Mouse (Mus musculus) midbrain, embryonic 16.5 days (tissue): ENCODE data around the gene Rab37. TPM values are rescaled to one million over a fixed set of nuclear protein-coding genes. Genes with fewer than 3 reads are reported as not detected.

ENCODE experiments used
- ATAC-seq: fragments of 200-750 bp; cut with Nextera tagmentation; 2 replicates; pipeline ENCODE4 v1.8.0; 2017; ENCODE audit warnings: moderate TSS enrichment
- H3K27ac ChIP-seq: fragments of 300-500 bp; sonication (generic); 2 replicates; pipeline ENCODE4 v1.5.1; 2014; ENCODE audit warnings: mild to moderate bottlenecking, low read length, mixed read lengths
- H3K27me3 ChIP-seq: fragments of 300-500 bp; sonication (generic); 2 replicates; pipeline ENCODE4 v1.6.1; 2014; ENCODE audit warnings: low read depth, low read length, mixed read lengths; ENCODE audit not compliant: control insufficient read depth, insufficient read depth
- H3K36me3 ChIP-seq: fragments of 300-500 bp; sonication (generic); 2 replicates; pipeline ENCODE4 v1.6.1; 2014; ENCODE audit warnings: mild to moderate bottlenecking, low read length, moderate library complexity, mixed read lengths; ENCODE audit not compliant: control insufficient read depth, insufficient read depth
- H3K4me1 ChIP-seq: fragments of 300-500 bp; sonication (generic); 2 replicates; pipeline ENCODE4 v1.6.1; 2014; ENCODE audit warnings: mild to moderate bottlenecking, low read length, mixed read lengths; ENCODE audit not compliant: control insufficient read depth, insufficient read depth
- H3K4me2 ChIP-seq: fragments of 300-500 bp; sonication (generic); 2 replicates; pipeline ENCODE4 v1.6.1; 2014; ENCODE audit warnings: mild to moderate bottlenecking, low read length, mixed read lengths
- H3K4me3 ChIP-seq: fragments of 300-500 bp; sonication (generic); 2 replicates; pipeline ENCODE4 v1.5.1; 2014; ENCODE audit warnings: low read depth, mild to moderate bottlenecking, low read length, moderate library complexity, mixed read lengths
- H3K9ac ChIP-seq: fragments of 300-500 bp; sonication (generic); 2 replicates; pipeline ENCODE4 v1.6.1; 2014; ENCODE audit warnings: low read depth, low read length, mixed read lengths
- H3K9me3 ChIP-seq: fragments of 300-500 bp; sonication (generic); replicated peaks from 2 replicates; pipeline ENCODE4 v1.6.1; 2014; ENCODE audit warnings: mild to moderate bottlenecking, low read length, mixed read lengths; ENCODE audit not compliant: control insufficient read depth, poor library complexity, severe bottlenecking
- WGBS: fragments of 180-500 bp; shearing (Covaris S2); extraction: QIAGEN DNeasy Blood & Tissue Kit; methylation state at CpG from one replicate; pipeline ENCODE4 v1.1.7; 2014; 5-methylcytosine and 5-hydroxymethylcytosine counted together
- polyA plus RNA-seq: library from polyadenylated mRNA; unstranded; fragments of >200 nt; fragmentation: Nextera tagmentation; extraction: Ambion mirVana; gene quantifications from 2 replicates; pipeline ENCODE4 v1.2.1, GENCODE M21; 2015

Gene Rab37
- polyA plus RNA-seq, 1 experiment from 2014 or later = 1.0 TPM

GRCm38 (mm10) chr11:115164341-115164975 lies 73.2 kb downstream of the Rab37 start:
- no peak for ATAC-seq
- 2% methylated on average over 14 of the region's 14 CpGs for WGBS
- peak overlapping the region; percentile 49 for H3K4me3 ChIP-seq
- H3K36me3 ChIP-seq = no peaks in the 10 kb centered on the region
- peak overlapping the region; percentile 64 for H3K4me2 ChIP-seq
- peaks cover 42% of the 10 kb centered on the region for H3K27me3 ChIP-seq
- peaks cover 19% of the 10 kb centered on the region for H3K4me1 ChIP-seq
- no peak overlapping the region for H3K27ac ChIP-seq
- peak overlapping the region; percentile 46 for H3K9ac ChIP-seq
- H3K9me3 ChIP-seq = no peaks in the 10 kb centered on the region

DNA sequence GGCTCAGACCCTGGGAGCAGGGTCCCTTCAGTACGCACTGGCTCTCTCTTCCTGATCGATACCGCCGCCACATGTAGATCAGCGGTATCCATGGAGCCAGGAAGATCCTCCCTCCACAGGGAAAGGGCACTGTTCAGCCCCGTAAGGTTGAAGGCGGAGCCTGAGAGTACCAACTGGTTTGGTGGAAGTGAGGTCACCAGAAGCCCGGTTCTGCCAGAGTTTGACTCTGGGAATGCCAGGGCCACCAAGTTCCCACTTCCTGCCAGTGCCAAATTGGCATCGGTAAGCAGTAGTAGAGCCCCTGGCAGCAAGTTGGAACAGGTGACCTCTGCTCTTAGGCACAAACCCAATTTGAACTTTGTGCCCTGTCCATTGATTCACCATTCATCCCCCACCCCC lies 73.7 kb downstream of the Rab37 start:
- no peak for ATAC-seq
- Histone ChIP-seq H3K9ac (peak overlapping the region; percentile 46), H3K36me3 (no peaks in the 10 kb centered on the region), H3K4me1 (peaks cover 19% of the 10 kb centered on the region), H3K27ac (no peak overlapping the region), H3K27me3 (peaks cover 42% of the 10 kb centered on the region), H3K4me3 (peak overlapping the region; percentile 49), H3K4me2 (peak overlapping the region; percentile 64), H3K9me3 (no peaks in the 10 kb centered on the region)
- 1% methylated on average over 9 of the region's 9 CpGs for WGBS

- H3K9ac ChIP-seq = no peak overlapping the region
- no peaks in the 10 kb centered on the region for H3K9me3 ChIP-seq
- no peaks in the 10 kb centered on the region for H3K36me3 ChIP-seq
- H3K27me3 ChIP-seq = peaks cover 38% of the 10 kb centered on the region
- no peak overlapping the region; the same call in 1 of the 2 replicates for H3K4me2 ChIP-seq
- peaks cover 19% of the 10 kb centered on the region for H3K4me1 ChIP-seq
- H3K4me3 ChIP-seq = no peak overlapping the region
- ATAC-seq = no peak
- no peak overlapping the region for H3K27ac ChIP-seq
- 88% methylated on average over 3 of the region's 3 CpGs for WGBS
These were observed 75.5 kb downstream of the Rab37 start for GRCm38 (mm10) chr11:115166776-115167175.

GRCm38 (mm10) chr11:115167631-115168249 lies 76.5 kb downstream of the Rab37 start:
- no peaks in the 10 kb centered on the region for H3K36me3 ChIP-seq

GRCm38 (mm10) chr11:115169430-115169829 lies 78.2 kb downstream of the Rab37 start:
- WGBS = 87% methylated on average over 4 of the region's 4 CpGs
- Histone ChIP-seq H3K27me3 (peaks cover 19% of the 10 kb centered on the region; the same call in 1 of the 2 replicates), H3K9ac (no peak overlapping the region), H3K4me1 (peaks cover 10% of the 10 kb centered on the region), H3K4me2 (no peak overlapping the region), H3K36me3 (no peaks in the 10 kb centered on the region), H3K9me3 (no peaks in the 10 kb centered on the region), H3K4me3 (no peak overlapping the region), H3K27ac (no peak overlapping the region)
- ATAC-seq = no peak

More at GRCm38 (mm10) chr11:115167631-115168249, 76.5 kb downstream of the Rab37 start:
- Histone ChIP-seq H3K4me2 (no peak overlapping the region), H3K9ac (no peak overlapping the region), H3K4me1 (peaks cover 17% of the 10 kb centered on the region), H3K27me3 (peaks cover 28% of the 10 kb centered on the region), H3K27ac (no peak overlapping the region), H3K9me3 (no peaks in the 10 kb centered on the region), H3K4me3 (no peak overlapping the region)
- WGBS = 82% methylated on average over 8 of the region's 8 CpGs
- ATAC-seq = no peak

DNA sequence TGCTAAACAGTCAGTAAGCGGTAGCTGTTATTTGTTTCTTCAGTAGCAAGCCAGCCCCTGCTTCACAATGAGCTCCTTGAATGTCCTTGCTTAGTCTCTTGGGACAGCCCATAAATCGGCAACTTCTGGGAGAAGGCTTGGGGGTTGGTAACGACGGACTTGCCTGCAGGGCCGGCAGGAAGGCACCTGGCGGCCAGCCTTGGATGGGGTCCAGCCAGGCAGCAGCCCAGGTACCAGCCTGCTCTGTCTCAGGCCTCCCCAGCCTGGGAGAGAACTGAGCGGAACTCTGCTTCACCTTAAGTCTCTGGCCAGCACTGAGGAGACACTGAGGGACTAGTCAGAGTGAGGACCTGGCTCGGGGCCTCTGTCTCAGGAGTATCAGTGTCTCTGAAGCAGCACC lies 79.9 kb downstream of the Rab37 start:
- Histone ChIP-seq H3K4me3 (no peak overlapping the region), H3K36me3 (no peaks in the 10 kb centered on the region), H3K9ac (no peak overlapping the region), H3K27ac (no peak overlapping the region), H3K4me1 (peaks cover 10% of the 10 kb centered on the region; the same call in 1 of the 2 replicates), H3K9me3 (no peaks in the 10 kb centered on the region), H3K27me3 (0 out of 2 replicates have a peak, but pooled peaks cover 3% of the 10 kb centered on the region), H3K4me2 (no peak overlapping the region)
- ATAC-seq = no peak
- WGBS = 53% methylated on average over 8 of the region's 8 CpGs

GRCm38 (mm10) chr11:115172825-115173287 lies 81.6 kb downstream of the Rab37 start:
- 25% methylated on average over 4 of the region's 4 CpGs for WGBS
- peaks cover 10% of the 10 kb centered on the region; the same call in 1 of the 2 replicates for H3K4me1 ChIP-seq

DNA sequence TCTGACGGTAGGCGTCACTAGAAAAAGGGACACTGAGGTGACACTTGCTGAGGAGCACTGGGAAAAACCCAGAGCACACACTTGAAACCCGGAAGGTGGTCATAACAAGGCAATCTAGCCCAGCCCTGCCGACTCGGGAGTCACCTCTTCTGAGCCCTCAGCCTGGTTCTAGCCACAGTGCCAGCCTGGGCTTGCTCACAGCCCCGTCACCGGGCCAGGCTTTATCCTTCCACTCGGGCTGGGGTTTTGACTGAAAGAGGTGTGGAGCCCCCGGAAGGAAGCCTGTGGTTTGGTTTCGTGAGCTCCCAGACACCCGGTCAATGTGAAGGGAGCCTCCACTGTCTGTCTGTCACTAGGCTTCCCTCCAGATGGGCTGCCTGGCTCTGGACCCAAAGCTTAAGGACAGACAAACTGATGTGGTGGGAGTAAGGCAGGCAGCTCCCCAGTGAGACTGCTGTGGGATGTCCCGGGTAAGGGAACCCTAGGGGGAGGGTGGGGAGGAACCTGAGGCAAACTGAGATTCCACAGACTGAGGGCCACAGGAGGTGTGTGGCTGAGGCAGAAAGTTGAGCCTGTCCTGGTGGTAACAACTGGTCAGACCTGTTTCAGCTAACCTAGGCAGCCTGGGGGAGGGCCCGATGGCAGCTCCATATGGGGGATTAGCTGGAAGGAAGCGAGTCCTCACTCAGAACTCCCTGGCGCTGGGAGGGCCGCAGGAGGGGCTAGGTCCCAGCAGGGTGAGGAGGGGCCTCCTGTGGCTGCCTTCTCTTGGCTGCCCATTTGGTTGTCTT lies 82.5 kb downstream of the Rab37 start:
- 12% methylated on average over 16 of the region's 16 CpGs for WGBS
- H3K9me3 ChIP-seq = no peaks in the 10 kb centered on the region
- H3K9ac ChIP-seq = no peak overlapping the region
- H3K4me1 ChIP-seq = peaks cover 10% of the 10 kb centered on the region; the same call in 1 of the 2 replicates
- H3K27ac ChIP-seq = no peak overlapping the region
- no peaks in the 10 kb centered on the region for H3K36me3 ChIP-seq
- H3K27me3 ChIP-seq = no peaks in the 10 kb centered on the region
- ATAC-seq = no peak
- no peak overlapping the region for H3K4me3 ChIP-seq
- H3K4me2 ChIP-seq = no peak overlapping the region

More at GRCm38 (mm10) chr11:115172825-115173287, 81.6 kb downstream of the Rab37 start:
- Histone ChIP-seq H3K4me3 (no peak overlapping the region), H3K36me3 (no peaks in the 10 kb centered on the region), H3K4me2 (no peak overlapping the region), H3K9me3 (no peaks in the 10 kb centered on the region), H3K9ac (no peak overlapping the region), H3K27me3 (no peaks in the 10 kb centered on the region), H3K27ac (no peak overlapping the region)
- 0 out of 2 replicates have a peak, but pooled peaks have one; percentile 28 for ATAC-seq
